Mouse (Mus musculus) G1E (cell line): ENCODE measurements around the gene Siglecg.

ENCODE experiments used
- CTCF ChIP-seq: IDR thresholded peaks from 2 replicates; pipeline ENCODE4 v1.5.1; 2012; ENCODE audit warnings: low read depth, low read length, inconsistent platforms, mixed read lengths
- GATA1 ChIP-seq: IDR thresholded peaks from 2 replicates; pipeline ENCODE4 v1.6.1; 2012; ENCODE audit warnings: borderline replicate concordance, low read length, inconsistent platforms, mixed read lengths
- GATA2 ChIP-seq: IDR thresholded peaks from 2 replicates; pipeline ENCODE4 v1.6.1; 2012; ENCODE audit warnings: low read depth, low read length, inconsistent platforms, borderline replicate concordance
- POLR2AphosphoS5 ChIP-seq: IDR thresholded peaks from 2 replicates; pipeline ENCODE4 v1.6.1; 2012; ENCODE audit warnings: low read depth, low read length, inconsistent platforms; ENCODE audit not compliant: insufficient replicate concordance
- TAL1 ChIP-seq: conservative IDR thresholded peaks from 2 replicates; pipeline ENCODE4 v1.6.1; 2012; ENCODE audit warnings: low read depth, low read length, inconsistent platforms, mixed read lengths

DNA sequence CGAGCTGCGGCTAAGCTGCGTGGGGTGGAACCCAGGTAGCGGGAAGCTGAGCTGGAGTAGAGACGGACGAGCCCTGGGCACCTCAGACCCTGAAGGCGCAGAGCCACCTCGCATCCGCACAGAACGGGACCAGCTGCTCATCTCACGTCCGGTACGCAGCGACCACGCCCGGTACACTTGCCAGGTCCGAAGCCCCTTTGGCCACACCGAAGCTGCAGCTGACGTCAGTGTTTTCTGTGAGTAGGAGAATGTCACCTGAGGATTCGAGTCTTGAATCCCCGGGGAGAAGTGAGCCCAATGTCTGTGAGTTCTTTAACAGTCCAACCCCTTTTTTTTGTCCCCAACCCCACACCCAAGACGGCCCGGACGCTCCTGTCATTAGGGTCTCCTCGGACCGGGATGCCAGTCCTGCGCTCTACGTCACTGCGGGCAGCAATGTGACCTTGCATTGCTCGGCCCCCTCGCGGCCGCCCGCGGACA lies 56.9 kb downstream of the Siglecg start:
- TF ChIP-seq TAL1 (no peak), CTCF (no peak), GATA1 (no peak), GATA2 (no peak), POLR2AphosphoS5 (no peak)
